Mouse (Mus musculus): ENCODE results near the gene Arhgef12. TPM values are rescaled to one million over a fixed set of nuclear protein-coding genes. Genes with fewer than 3 reads are reported as not detected.
A peak's percentile ranks its signal among the peaks of the same experiment; 100 is the strongest.

Arhgef12 gene
- total and polyA plus RNA-seq, 3 experiments: 5.9 to 76.3 (median 53.3) TPM

DNA sequence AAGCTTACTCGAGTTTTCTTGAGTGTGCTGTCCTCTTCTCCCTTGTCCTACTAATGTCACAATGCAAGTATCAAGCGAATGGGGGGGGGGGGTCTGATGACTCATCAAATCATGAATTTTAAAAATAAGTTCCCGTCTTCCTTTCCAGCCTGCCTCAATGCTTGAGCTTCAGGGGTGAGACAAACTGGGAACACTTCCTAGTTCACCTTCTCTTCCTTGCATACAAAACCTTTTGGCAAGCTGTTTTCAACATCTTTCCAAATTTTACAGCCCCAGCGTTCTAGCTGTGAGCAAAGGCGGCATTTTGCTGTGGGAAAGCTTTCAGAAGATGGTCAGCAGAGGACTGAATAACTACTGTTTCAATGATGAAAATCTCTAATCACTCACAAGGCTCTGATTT, 516 bp upstream of the Arhgef12 start:
- no peak overlapping the region for H3K4me3 ChIP-seq (ENCODE audit: low read depth, low read length)
- peaks cover 45% of the 10 kb centered on the region for H3K4me1 ChIP-seq (ENCODE audit: insufficient read depth, low read depth, low read length)
- no peak for DNase-seq (ENCODE audit: low spot score)
- peaks cover 19% of the 10 kb centered on the region for H3K36me3 ChIP-seq (replicated peaks)
- TF ChIP-seq GATA1 (IDR thresholded peaks at IDR 0.05; ENCODE audit: borderline replicate concordance, low read length) (no peak), POLR2AphosphoS5 (IDR thresholded peaks at IDR 0.05; ENCODE audit: insufficient replicate concordance, low read depth, low read length) (no peak), TAL1 (conservative IDR thresholded peaks at IDR 0.05; ENCODE audit: low read depth, low read length) (no peak), CTCF (IDR thresholded peaks at IDR 0.05; ENCODE audit: low read depth, low read length) (no peak), GATA2 (IDR thresholded peaks at IDR 0.05; ENCODE audit: borderline replicate concordance, low read depth, low read length) (no peak)
- H3K9me3 ChIP-seq (replicated peaks): no peaks in the 10 kb centered on the region
- no peaks in the 10 kb centered on the region for H3K27me3 ChIP-seq (ENCODE audit: insufficient read depth, low read length)
- no peak for ATAC-seq (ENCODE audit: extremely low read depth, insufficient number of reproducible peaks, low FRiP score, poor library complexity, severe bottlenecking)

DNA sequence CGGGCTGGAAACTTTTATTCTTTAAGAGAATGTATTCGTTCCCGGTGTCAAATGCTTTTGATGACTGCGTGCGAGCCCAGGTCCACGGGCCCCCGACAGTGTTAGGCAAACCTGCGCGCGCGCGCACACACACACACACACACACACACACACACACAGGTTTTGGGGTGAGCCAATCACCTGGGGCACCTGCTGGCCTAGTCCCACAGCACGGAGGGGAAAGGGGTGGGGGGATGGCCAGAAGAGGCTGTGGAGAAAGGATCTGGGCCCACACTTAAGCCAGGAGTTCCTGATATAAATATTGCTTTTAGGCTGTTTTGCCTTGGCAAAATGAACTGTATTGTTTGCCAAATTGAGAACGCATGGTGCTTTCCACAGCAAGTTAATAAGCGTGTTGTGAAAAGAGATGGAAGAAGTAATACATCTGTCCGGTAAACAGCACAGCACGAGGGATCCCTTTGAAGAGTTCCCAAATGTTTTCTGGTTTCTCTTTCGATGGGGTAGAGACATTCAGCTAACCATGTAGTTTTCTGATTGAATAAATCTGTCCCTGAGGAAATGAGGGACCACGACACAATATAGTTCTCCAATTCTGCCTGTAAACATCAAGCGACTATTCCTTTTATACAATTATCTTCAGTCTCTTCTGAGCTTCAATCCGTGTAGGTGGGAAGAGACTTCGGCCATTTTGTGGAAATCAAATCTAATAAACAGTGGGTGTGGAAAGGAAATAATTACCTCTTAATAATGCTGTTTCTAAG, 433 bp downstream of the Arhgef12 start:
- Histone ChIP-seq H3K36me3 (replicated peaks) (peaks cover 18% of the 10 kb centered on the region), H3K4me1 (ENCODE audit: insufficient read depth, low read depth, low read length) (peaks cover 49% of the 10 kb centered on the region), H3K27me3 (ENCODE audit: insufficient read depth, low read length) (no peaks in the 10 kb centered on the region), H3K9me3 (replicated peaks) (no peaks in the 10 kb centered on the region), H3K4me3 (ENCODE audit: low read depth, low read length) (peak overlapping the region; percentile 88)
- ATAC-seq (ENCODE audit: extremely low read depth, insufficient number of reproducible peaks, low FRiP score, poor library complexity, severe bottlenecking): no peak
- TF ChIP-seq GATA2 (IDR thresholded peaks at IDR 0.05; ENCODE audit: borderline replicate concordance, low read depth, low read length) (no peak), TAL1 (conservative IDR thresholded peaks at IDR 0.05; ENCODE audit: low read depth, low read length) (no peak), GATA1 (IDR thresholded peaks at IDR 0.05; ENCODE audit: borderline replicate concordance, low read length) (no peak), POLR2AphosphoS5 (IDR thresholded peaks at IDR 0.05; ENCODE audit: insufficient replicate concordance, low read depth, low read length) (no peak), CTCF (IDR thresholded peaks at IDR 0.05; ENCODE audit: low read depth, low read length) (no peak)
- peak; percentile 16 for DNase-seq (ENCODE audit: low spot score)

DNA sequence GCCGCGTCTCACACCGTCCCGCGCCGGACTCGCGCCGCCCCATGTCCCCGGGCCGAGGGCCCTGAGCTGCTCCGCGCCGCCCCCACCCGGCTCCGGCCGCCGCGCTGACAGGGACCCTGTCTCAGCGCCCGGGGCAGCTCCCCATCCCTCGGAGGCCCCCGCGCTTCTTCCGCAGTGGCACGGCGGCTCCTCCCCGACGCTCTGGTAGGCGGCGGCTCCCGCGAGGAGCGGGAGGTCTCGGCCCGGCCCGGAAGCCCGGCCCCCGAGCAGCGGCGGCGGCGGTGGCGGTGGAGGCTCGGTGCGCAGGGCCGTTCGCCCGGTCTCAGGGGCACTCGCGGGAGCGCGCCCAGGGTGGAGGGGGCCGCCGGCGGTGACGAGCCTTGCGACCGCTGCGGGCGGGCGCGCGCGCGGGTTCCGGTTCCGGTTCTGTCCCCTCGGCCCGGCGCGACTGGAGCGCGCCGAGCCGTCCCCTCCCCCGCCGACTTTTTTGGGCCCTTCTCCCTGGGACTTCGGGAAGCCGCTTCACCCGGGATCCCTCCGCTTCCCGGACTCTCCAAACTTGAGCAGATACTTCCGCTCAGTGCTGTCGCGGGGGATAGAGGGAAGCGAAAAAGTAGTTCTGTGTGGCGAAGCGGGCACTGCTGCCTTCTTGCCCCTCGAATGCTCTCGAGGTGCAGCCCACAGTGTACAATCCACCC, 1.2 kb downstream of the Arhgef12 start:
- ATAC-seq (ENCODE audit: extremely low read depth, insufficient number of reproducible peaks, low FRiP score, poor library complexity, severe bottlenecking) (no peak), DNase-seq (ENCODE audit: low spot score) (peak; percentile 83)
- peak overlapping the region; percentile 88 for H3K4me3 ChIP-seq (ENCODE audit: low read depth, low read length)
- peaks cover 11% of the 10 kb centered on the region for H3K36me3 ChIP-seq (replicated peaks)
- no peak for TF ChIP-seq CTCF (IDR thresholded peaks at IDR 0.05; ENCODE audit: low read depth, low read length)
- TF ChIP-seq POLR2AphosphoS5 (IDR thresholded peaks at IDR 0.05; ENCODE audit: insufficient replicate concordance, low read depth, low read length): no peak
- no peak for TF ChIP-seq GATA1 (IDR thresholded peaks at IDR 0.05; ENCODE audit: borderline replicate concordance, low read length)
- TF ChIP-seq TAL1 (conservative IDR thresholded peaks at IDR 0.05; ENCODE audit: low read depth, low read length): no peak
- TF ChIP-seq GATA2 (IDR thresholded peaks at IDR 0.05; ENCODE audit: borderline replicate concordance, low read depth, low read length): no peak
- H3K9me3 ChIP-seq (replicated peaks): no peaks in the 10 kb centered on the region
- H3K27me3 ChIP-seq (ENCODE audit: insufficient read depth, low read length): no peaks in the 10 kb centered on the region
- H3K4me1 ChIP-seq (ENCODE audit: insufficient read depth, low read depth, low read length): peaks cover 47% of the 10 kb centered on the region

DNA sequence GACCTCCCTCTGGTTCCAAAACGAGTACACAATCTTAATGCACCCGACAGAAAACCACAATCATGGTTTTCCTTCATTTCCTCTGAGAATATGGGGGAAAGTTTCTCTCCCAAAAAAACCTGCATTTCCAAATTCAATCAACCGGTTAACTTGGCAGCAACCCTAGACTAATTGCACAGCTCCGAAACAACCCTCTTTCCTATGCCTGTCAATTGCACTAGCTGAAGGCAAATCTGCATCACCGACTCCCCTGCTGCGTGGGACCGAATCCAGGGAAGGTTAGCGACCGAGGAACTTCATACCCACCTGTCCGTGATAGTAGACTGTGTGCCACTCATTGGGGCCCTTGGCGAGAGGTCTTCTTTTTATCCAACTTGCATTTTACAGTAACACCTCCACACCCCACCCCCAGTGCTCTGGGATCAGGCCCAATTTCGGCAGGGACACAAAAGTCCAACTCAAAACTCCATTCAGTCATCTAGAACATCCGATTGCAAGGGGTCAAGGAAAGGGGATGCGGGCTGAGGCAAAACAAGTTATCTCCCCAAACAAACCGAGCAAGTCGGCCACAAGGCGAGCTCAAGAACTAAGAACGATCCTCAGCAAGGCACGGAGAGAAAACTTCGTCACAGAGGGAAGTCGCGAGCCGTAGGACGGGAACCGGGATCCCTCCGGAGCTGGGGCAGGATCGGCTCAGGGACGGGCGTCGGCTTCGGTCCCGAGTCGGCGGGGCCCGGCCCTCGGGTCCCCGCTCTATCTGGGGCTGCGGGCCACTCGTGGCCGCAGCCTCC, 2.0 kb downstream of the Arhgef12 start:
- DNase-seq (ENCODE audit: low spot score) (peak; percentile 20), ATAC-seq (ENCODE audit: extremely low read depth, insufficient number of reproducible peaks, low FRiP score, poor library complexity, severe bottlenecking) (no peak)
- Histone ChIP-seq H3K4me3 (ENCODE audit: low read depth, low read length) (peak overlapping the region; percentile 88), H3K27me3 (ENCODE audit: insufficient read depth, low read length) (no peaks in the 10 kb centered on the region), H3K9me3 (replicated peaks) (no peaks in the 10 kb centered on the region), H3K36me3 (replicated peaks) (peaks cover 4% of the 10 kb centered on the region), H3K4me1 (ENCODE audit: insufficient read depth, low read depth, low read length) (peaks cover 50% of the 10 kb centered on the region)
- TF ChIP-seq POLR2AphosphoS5 (IDR thresholded peaks at IDR 0.05; ENCODE audit: insufficient replicate concordance, low read depth, low read length) (no peak), GATA1 (IDR thresholded peaks at IDR 0.05; ENCODE audit: borderline replicate concordance, low read length) (no peak), GATA2 (IDR thresholded peaks at IDR 0.05; ENCODE audit: borderline replicate concordance, low read depth, low read length) (no peak), CTCF (IDR thresholded peaks at IDR 0.05; ENCODE audit: low read depth, low read length) (no peak), TAL1 (conservative IDR thresholded peaks at IDR 0.05; ENCODE audit: low read depth, low read length) (no peak)

DNA sequence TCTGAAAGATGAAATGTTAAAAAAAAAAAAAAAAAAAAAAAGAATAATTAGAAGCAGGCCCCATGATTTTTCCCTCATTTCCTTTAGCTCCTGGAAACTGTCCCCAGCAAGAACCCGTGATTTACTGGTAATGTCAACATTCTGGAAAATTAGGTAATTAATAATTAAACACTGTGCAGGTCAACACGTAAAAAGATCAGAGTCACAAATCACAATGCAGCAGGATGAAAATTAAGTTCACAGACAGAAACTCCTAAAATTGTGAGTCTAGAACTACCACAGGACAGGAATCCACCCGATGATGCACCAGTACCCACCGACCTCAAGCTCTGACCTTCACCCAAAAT, 2.5 kb downstream of the Arhgef12 start:
- no peak for TF ChIP-seq POLR2AphosphoS5 (IDR thresholded peaks at IDR 0.05; ENCODE audit: insufficient replicate concordance, low read depth, low read length)
- TF ChIP-seq CTCF (IDR thresholded peaks at IDR 0.05; ENCODE audit: low read depth, low read length): no peak
- no peak for TF ChIP-seq TAL1 (conservative IDR thresholded peaks at IDR 0.05; ENCODE audit: low read depth, low read length)
- TF ChIP-seq GATA1 (IDR thresholded peaks at IDR 0.05; ENCODE audit: borderline replicate concordance, low read length): no peak
- TF ChIP-seq GATA2 (IDR thresholded peaks at IDR 0.05; ENCODE audit: borderline replicate concordance, low read depth, low read length): no peak
- ATAC-seq (ENCODE audit: extremely low read depth, insufficient number of reproducible peaks, low FRiP score, poor library complexity, severe bottlenecking) (no peak), DNase-seq (ENCODE audit: low spot score) (no peak)
- peak overlapping the region; percentile 88 for H3K4me3 ChIP-seq (ENCODE audit: low read depth, low read length)
- H3K9me3 ChIP-seq (replicated peaks): no peaks in the 10 kb centered on the region
- peaks cover 4% of the 10 kb centered on the region for H3K36me3 ChIP-seq (replicated peaks)
- H3K4me1 ChIP-seq (ENCODE audit: insufficient read depth, low read depth, low read length): peaks cover 52% of the 10 kb centered on the region
- H3K27me3 ChIP-seq (ENCODE audit: insufficient read depth, low read length): no peaks in the 10 kb centered on the region

All from G1E (cell line).